In the genomic region with DNA sequence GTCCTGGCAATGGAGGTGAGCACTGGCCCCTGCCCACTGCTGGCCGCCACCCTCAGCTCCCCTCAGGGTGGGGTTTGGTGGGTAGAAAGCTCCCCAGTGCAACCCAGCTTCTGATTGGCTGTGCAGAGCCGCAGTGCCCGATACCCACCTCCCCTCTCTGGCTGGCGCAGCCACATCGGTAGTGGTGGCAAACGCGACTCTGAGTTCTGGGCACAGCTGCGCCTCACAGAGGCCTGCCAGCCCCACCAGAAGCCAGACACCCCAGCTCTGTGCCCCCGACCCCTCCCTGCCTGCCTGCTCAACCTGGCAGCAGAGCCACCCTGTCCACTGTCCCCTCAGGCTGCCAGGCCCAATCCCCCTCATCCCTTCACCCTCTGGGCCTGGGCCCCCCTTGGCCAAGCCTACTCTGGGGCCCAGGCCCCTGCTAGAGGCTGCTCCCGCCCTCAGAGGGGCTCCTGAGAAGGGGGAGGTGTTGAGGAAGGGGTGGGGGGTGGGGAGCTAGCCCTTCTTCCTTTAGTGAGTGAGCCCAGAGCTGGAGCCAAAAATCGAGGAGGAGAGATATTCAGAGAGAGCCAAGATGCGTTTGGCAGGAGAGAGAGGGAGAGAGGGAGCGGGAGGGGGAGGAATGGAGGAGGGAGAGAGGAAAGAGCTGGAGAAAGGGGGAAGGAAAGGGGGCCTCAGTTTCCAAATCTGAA, we compare ENCODE assay signal across 7 mouse cellular contexts. TPM values are rescaled to one million over a fixed set of nuclear protein-coding genes. Genes with fewer than 3 reads are reported as not detected.
DNase-seq lines count a peak whose midpoint lies in the region; ATAC-seq and TF ChIP-seq lines count a peak whose summit lies in the region.

No protein-coding gene starts in this region.

- no peak overlapping the region; the same call in 1 of the 2 replicates for H3K4me2 ChIP-seq in midbrain, embryonic 13.5 days (replicated peaks)
- peak overlapping the region; percentile 49 for H3K4me2 ChIP-seq in embryonic facial prominence, embryonic 13.5 days
- peak overlapping the region; percentile 35 for H3K4me2 ChIP-seq in heart, postnatal 0 days (ENCODE audit: low read depth, low read length)
- peak overlapping the region; percentile 45 for H3K4me2 ChIP-seq in limb, embryonic 14.5 days (replicated peaks; ENCODE audit: low read depth, low read length, severe bottlenecking)

- no peaks in the 10 kb centered on the region for H3K36me3 ChIP-seq in midbrain, embryonic 13.5 days
- no peaks in the 10 kb centered on the region for H3K36me3 ChIP-seq in midbrain, embryonic 10.5 days
- H3K36me3 ChIP-seq in embryonic facial prominence, embryonic 13.5 days: peaks cover 20% of the 10 kb centered on the region
- H3K36me3 ChIP-seq in heart, postnatal 0 days (replicated peaks; ENCODE audit: control insufficient read depth, insufficient read depth, low read length): peaks cover 10% of the 10 kb centered on the region; the same call in 1 of the 2 replicates
- H3K36me3 ChIP-seq in limb, embryonic 14.5 days (ENCODE audit: control insufficient read depth, insufficient read depth, low read length): peaks cover 39% of the 10 kb centered on the region

- TF ChIP-seq EP300 in heart, postnatal 0 days (IDR thresholded peaks at IDR 0.05; ENCODE audit: low read depth): no peak

- H3K9ac ChIP-seq in midbrain, embryonic 13.5 days (replicated peaks): peak overlapping the region; percentile 16; the same call in 1 of the 2 replicates
- H3K9ac ChIP-seq in embryonic facial prominence, embryonic 13.5 days: peak overlapping the region; percentile 57
- H3K9ac ChIP-seq in heart, postnatal 0 days (replicated peaks; ENCODE audit: low read depth, low read length): no peak overlapping the region; the same call in 1 of the 2 replicates
- peak overlapping the region; percentile 36; the same call in 1 of the 2 replicates for H3K9ac ChIP-seq in limb, embryonic 14.5 days (ENCODE audit: low read depth, low read length, severe bottlenecking)

- H3K9me3 ChIP-seq in midbrain, embryonic 13.5 days: no peaks in the 10 kb centered on the region
- no peaks in the 10 kb centered on the region for H3K9me3 ChIP-seq in midbrain, embryonic 10.5 days (replicated peaks)
- no peaks in the 10 kb centered on the region for H3K9me3 ChIP-seq in embryonic facial prominence, embryonic 13.5 days
- H3K9me3 ChIP-seq in heart, postnatal 0 days (replicated peaks; ENCODE audit: control insufficient read depth, low read length): no peaks in the 10 kb centered on the region
- H3K9me3 ChIP-seq in limb, embryonic 14.5 days (ENCODE audit: control insufficient read depth, low read length): no peaks in the 10 kb centered on the region

- 66% methylated on average over 13 of the region's 13 CpGs for WGBS in midbrain, embryonic 13.5 days
- 56% methylated on average over 13 of the region's 13 CpGs for WGBS in midbrain, embryonic 10.5 days
- 48% methylated on average over 13 of the region's 13 CpGs for WGBS in embryonic facial prominence, embryonic 13.5 days
- WGBS in heart, postnatal 0 days: 61% methylated on average over 13 of the region's 13 CpGs
- 51% methylated on average over 13 of the region's 13 CpGs for WGBS in limb, embryonic 14.5 days

- peaks cover 100% of the 10 kb centered on the region for H3K27me3 ChIP-seq in midbrain, embryonic 13.5 days
- peaks cover 100% of the 10 kb centered on the region for H3K27me3 ChIP-seq in midbrain, embryonic 10.5 days (ENCODE audit: low read depth, poor library complexity, severe bottlenecking)
- H3K27me3 ChIP-seq in embryonic facial prominence, embryonic 13.5 days: peaks cover 95% of the 10 kb centered on the region
- no peaks in the 10 kb centered on the region for H3K27me3 ChIP-seq in heart, postnatal 0 days (ENCODE audit: control insufficient read depth, insufficient read depth, low read length)
- no peaks in the 10 kb centered on the region for H3K27me3 ChIP-seq in limb, embryonic 14.5 days (ENCODE audit: control insufficient read depth, insufficient read depth, low read length)

- peak; percentile 81 for ATAC-seq in midbrain, embryonic 13.5 days
- ATAC-seq in embryonic facial prominence, embryonic 13.5 days (ENCODE audit: insufficient number of reproducible peaks, insufficient read depth, low FRiP score, low TSS enrichment, low read depth): peak; percentile 23; the same call in 1 of the 2 replicates
- no peak for ATAC-seq in heart, postnatal 0 days (ENCODE audit: insufficient read depth, low read depth)
- ATAC-seq in limb, embryonic 14.5 days (ENCODE audit: low FRiP score, low read depth): peak; percentile 71

- no peak for TF ChIP-seq POLR2A in limb, embryonic 14.5 days (IDR thresholded peaks at IDR 0.05; ENCODE audit: borderline replicate concordance, extremely low read depth, insufficient read depth, insufficient read length)

- DNase-seq in midbrain, embryonic 10.5 days (ENCODE audit: low spot score): no peak
- no peak for DNase-seq in heart, postnatal 0 days (ENCODE audit: low spot score)
- DNase-seq in limb, embryonic 14.5 days (ENCODE audit: low spot score): peak; percentile 78
- no peak for DNase-seq in thymus, postnatal 25 days
- DNase-seq in urinary bladder, adult 2 months (ENCODE audit: low spot score): no peak

- no peak overlapping the region for H3K4me3 ChIP-seq in midbrain, embryonic 13.5 days (replicated peaks)
- H3K4me3 ChIP-seq in midbrain, embryonic 10.5 days: no peak overlapping the region
- peak overlapping the region; percentile 17 for H3K4me3 ChIP-seq in embryonic facial prominence, embryonic 13.5 days
- H3K4me3 ChIP-seq in heart, postnatal 0 days (ENCODE audit: low read depth, low read length): no peak overlapping the region
- H3K4me3 ChIP-seq in limb, embryonic 14.5 days (replicated peaks; ENCODE audit: low read length): peak overlapping the region; percentile 15

- H3K27ac ChIP-seq in midbrain, embryonic 13.5 days: peak overlapping the region; percentile 71
- H3K27ac ChIP-seq in midbrain, embryonic 10.5 days (replicated peaks): no peak overlapping the region
- peak overlapping the region; percentile 73 for H3K27ac ChIP-seq in embryonic facial prominence, embryonic 13.5 days
- peak overlapping the region; percentile 40 for H3K27ac ChIP-seq in heart, postnatal 0 days (ENCODE audit: low read depth)
- peak overlapping the region; percentile 74 for H3K27ac ChIP-seq in limb, embryonic 14.5 days (replicated peaks; ENCODE audit: low read depth, low read length)

- TF ChIP-seq CTCF in heart, postnatal 0 days (IDR thresholded peaks at IDR 0.05; ENCODE audit: low read depth): no peak

- H3K4me1 ChIP-seq in midbrain, embryonic 13.5 days (replicated peaks): peaks cover 41% of the 10 kb centered on the region
- H3K4me1 ChIP-seq in midbrain, embryonic 10.5 days: peaks cover 10% of the 10 kb centered on the region
- H3K4me1 ChIP-seq in embryonic facial prominence, embryonic 13.5 days: peaks cover 73% of the 10 kb centered on the region
- H3K4me1 ChIP-seq in heart, postnatal 0 days (ENCODE audit: control insufficient read depth, insufficient read depth): peaks cover 36% of the 10 kb centered on the region
- H3K4me1 ChIP-seq in limb, embryonic 14.5 days (ENCODE audit: control insufficient read depth, insufficient read depth, low read length): peaks cover 67% of the 10 kb centered on the region

RNA-seq across cellular contexts. Expression of a gene that starts 6.2 kb away (rescaled TPM):
- 22.4 and 28.4 TPM in 2 replicates for polyA plus RNA-seq in midbrain, embryonic 13.5 days (2015; fragmentation: Nextera tagmentation; extraction: Ambion mirVana)
- 0.49 and 1.2 TPM in 2 replicates for polyA plus RNA-seq in midbrain, embryonic 10.5 days (2016; fragmentation: Nextera tagmentation; extraction: Ambion mirVana)
- polyA plus RNA-seq in embryonic facial prominence, embryonic 13.5 days (2015; fragmentation: Nextera tagmentation; extraction: Ambion mirVana): 37.0 and 42.9 TPM in 2 replicates
- 41.9 and 48.5 TPM in 2 replicates for total RNA-seq in heart, postnatal 0 days (2014; rRNA removed; ENCODE audit: low replicate concordance)
- polyA plus RNA-seq in heart, postnatal 0 days (2015; fragmentation: Nextera tagmentation; extraction: Ambion mirVana): 18.2 TPM in 2 replicates
- 81.2 and 97.7 TPM in 2 replicates for polyA plus RNA-seq in limb, embryonic 14.5 days (2012; rRNA removed)
- 100 and 108 TPM in 2 replicates for polyA plus RNA-seq in limb, embryonic 14.5 days (2014; fragmentation: Nextera tagmentation; extraction: Ambion mirVana)
- 21.7 and 77.0 TPM in 2 replicates for polyA plus RNA-seq in urinary bladder, adult 2 months (2012; rRNA removed)

RNA-seq across cellular contexts. Expression of a gene that starts 28.7 kb away (rescaled TPM):
- 8.8 and 8.9 TPM in 2 replicates for polyA plus RNA-seq in midbrain, embryonic 13.5 days (2015; fragmentation: Nextera tagmentation; extraction: Ambion mirVana)
- polyA plus RNA-seq in midbrain, embryonic 10.5 days (2016; fragmentation: Nextera tagmentation; extraction: Ambion mirVana): 2.9 and 5.3 TPM in 2 replicates
- polyA plus RNA-seq in embryonic facial prominence, embryonic 13.5 days (2015; fragmentation: Nextera tagmentation; extraction: Ambion mirVana): 7.0 TPM in 2 replicates
- 2.1 and 15.4 TPM in 2 replicates for total RNA-seq in heart, postnatal 0 days (2014; rRNA removed; ENCODE audit: low replicate concordance)
- polyA plus RNA-seq in heart, postnatal 0 days (2015; fragmentation: Nextera tagmentation; extraction: Ambion mirVana): 6.2 and 8.0 TPM in 2 replicates
- 5.7 and 5.9 TPM in 2 replicates for polyA plus RNA-seq in limb, embryonic 14.5 days (2012; rRNA removed)
- 6.4 and 6.9 TPM in 2 replicates for polyA plus RNA-seq in limb, embryonic 14.5 days (2014; fragmentation: Nextera tagmentation; extraction: Ambion mirVana)
- polyA plus RNA-seq in urinary bladder, adult 2 months (2012; rRNA removed): 4.7 and 4.8 TPM in 2 replicates

RNA-seq across cellular contexts. Expression of a gene that starts 37.4 kb away (rescaled TPM):
- 34.5 and 36.3 TPM in 2 replicates for polyA plus RNA-seq in midbrain, embryonic 13.5 days (2015; fragmentation: Nextera tagmentation; extraction: Ambion mirVana)
- polyA plus RNA-seq in midbrain, embryonic 10.5 days (2016; fragmentation: Nextera tagmentation; extraction: Ambion mirVana): 46.3 and 47.2 TPM in 2 replicates
- 45.6 and 48.2 TPM in 2 replicates for polyA plus RNA-seq in embryonic facial prominence, embryonic 13.5 days (2015; fragmentation: Nextera tagmentation; extraction: Ambion mirVana)
- 47.1 and 49.8 TPM in 2 replicates for total RNA-seq in heart, postnatal 0 days (2014; rRNA removed; ENCODE audit: low replicate concordance)
- 48.1 and 50.0 TPM in 2 replicates for polyA plus RNA-seq in heart, postnatal 0 days (2015; fragmentation: Nextera tagmentation; extraction: Ambion mirVana)
- polyA plus RNA-seq in limb, embryonic 14.5 days (2012; rRNA removed): 39.8 and 45.6 TPM in 2 replicates
- 43.2 and 44.9 TPM in 2 replicates for polyA plus RNA-seq in limb, embryonic 14.5 days (2014; fragmentation: Nextera tagmentation; extraction: Ambion mirVana)
- polyA plus RNA-seq in urinary bladder, adult 2 months (2012; rRNA removed): 22.0 and 22.2 TPM in 2 replicates

RNA-seq across cellular contexts. Expression of a gene that starts 46.5 kb away (rescaled TPM):
- polyA plus RNA-seq in midbrain, embryonic 13.5 days (2015; fragmentation: Nextera tagmentation; extraction: Ambion mirVana): 84.8 and 88.8 TPM in 2 replicates
- 124 and 131 TPM in 2 replicates for polyA plus RNA-seq in midbrain, embryonic 10.5 days (2016; fragmentation: Nextera tagmentation; extraction: Ambion mirVana)
- polyA plus RNA-seq in embryonic facial prominence, embryonic 13.5 days (2015; fragmentation: Nextera tagmentation; extraction: Ambion mirVana): 97.1 and 100 TPM in 2 replicates
- 89.2 and 126 TPM in 2 replicates for total RNA-seq in heart, postnatal 0 days (2014; rRNA removed; ENCODE audit: low replicate concordance)
- 111 and 125 TPM in 2 replicates for polyA plus RNA-seq in heart, postnatal 0 days (2015; fragmentation: Nextera tagmentation; extraction: Ambion mirVana)
- polyA plus RNA-seq in limb, embryonic 14.5 days (2012; rRNA removed): 82.0 and 82.4 TPM in 2 replicates
- 104 and 109 TPM in 2 replicates for polyA plus RNA-seq in limb, embryonic 14.5 days (2014; fragmentation: Nextera tagmentation; extraction: Ambion mirVana)
- polyA plus RNA-seq in urinary bladder, adult 2 months (2012; rRNA removed): 63.3 and 69.9 TPM in 2 replicates

RNA-seq across cellular contexts. Expression of a gene that starts 52.8 kb away (rescaled TPM):
- polyA plus RNA-seq in midbrain, embryonic 13.5 days (2015; fragmentation: Nextera tagmentation; extraction: Ambion mirVana): 599 and 642 TPM in 2 replicates
- 723 and 798 TPM in 2 replicates for polyA plus RNA-seq in midbrain, embryonic 10.5 days (2016; fragmentation: Nextera tagmentation; extraction: Ambion mirVana)
- 959 and 1,012 TPM in 2 replicates for polyA plus RNA-seq in embryonic facial prominence, embryonic 13.5 days (2015; fragmentation: Nextera tagmentation; extraction: Ambion mirVana)
- 211 and 235 TPM in 2 replicates for total RNA-seq in heart, postnatal 0 days (2014; rRNA removed; ENCODE audit: low replicate concordance)
- 201 and 266 TPM in 2 replicates for polyA plus RNA-seq in heart, postnatal 0 days (2015; fragmentation: Nextera tagmentation; extraction: Ambion mirVana)
- polyA plus RNA-seq in limb, embryonic 14.5 days (2012; rRNA removed): 575 and 831 TPM in 2 replicates
- polyA plus RNA-seq in limb, embryonic 14.5 days (2014; fragmentation: Nextera tagmentation; extraction: Ambion mirVana): 802 and 827 TPM in 2 replicates
- 362 and 430 TPM in 2 replicates for polyA plus RNA-seq in urinary bladder, adult 2 months (2012; rRNA removed)

Comparison
In these comparisons a context has a peak if more than half of its experiments do, and no peak if none do; other contexts are left out.
1. H3K4me3 ChIP-seq: peak in embryonic facial prominence, embryonic 13.5 days (single experiment) and limb, embryonic 14.5 days (single experiment); none in midbrain, embryonic 13.5 days (single experiment), midbrain, embryonic 10.5 days (single experiment) and heart, postnatal 0 days (single experiment).